Mouse (Mus musculus) liver, postnatal 0 days (tissue): ENCODE results near the gene Rad9b. TPM values are rescaled to one million over a fixed set of nuclear protein-coding genes. Genes with fewer than 3 reads are reported as not detected.
"Not testable (repeated sequence)": the region's sequence is repeated elsewhere in the genome, so short reads cannot be mapped to it uniquely, and the experiment has no call there.

Source experiments
- ATAC-seq: fragments of 200-750 bp; cut with Nextera tagmentation; 2 replicates; pipeline ENCODE4 v1.8.0; 2017; ENCODE audit warnings: mild to moderate bottlenecking, moderate library complexity
- DNase-seq: peaks from one replicate; pipeline ENCODE4 v3.0.0-alpha.2; 2016
- H3K27ac ChIP-seq: fragments of 300-500 bp; sonication (generic); 2 replicates; pipeline ENCODE4 v1.5.1; 2014; ENCODE audit warnings: antibody characterized with exemption, moderate library complexity, mild to moderate bottlenecking, low read depth
- H3K27me3 ChIP-seq: fragments of 300-500 bp; sonication (generic); 2 replicates; pipeline ENCODE4 v1.6.1; 2014; ENCODE audit warnings: low read length, control low read depth, mixed read lengths; ENCODE audit not compliant: insufficient read depth
- H3K36me3 ChIP-seq: fragments of 300-500 bp; sonication (generic); replicated peaks from 2 replicates; pipeline ENCODE4 v1.6.1; 2014; ENCODE audit warnings: mild to moderate bottlenecking, control low read depth, low read length, moderate library complexity, mixed read lengths; ENCODE audit not compliant: insufficient read depth
- H3K4me1 ChIP-seq: fragments of 300-500 bp; sonication (generic); 2 replicates; pipeline ENCODE4 v1.6.1; 2014; ENCODE audit warnings: antibody characterized with exemption, mild to moderate bottlenecking, control low read depth; ENCODE audit not compliant: insufficient read depth
- H3K4me2 ChIP-seq: fragments of 300-500 bp; sonication (generic); 2 replicates; pipeline ENCODE4 v1.6.1; 2014; ENCODE audit warnings: low read depth, mild to moderate bottlenecking, low read length, moderate library complexity, mixed read lengths
- H3K4me3 ChIP-seq: fragments of 300-500 bp; sonication (generic); 2 replicates; pipeline ENCODE4 v1.5.1; 2014; ENCODE audit warnings: low read depth, low read length
- H3K9ac ChIP-seq: fragments of 300-500 bp; sonication (generic); replicated peaks from 2 replicates; pipeline ENCODE4 v1.6.1; 2014; ENCODE audit warnings: mild to moderate bottlenecking, moderate library complexity
- H3K9me3 ChIP-seq: fragments of 300-500 bp; sonication (generic); 2 replicates; pipeline ENCODE4 v1.6.1; 2016; ENCODE audit warnings: mild to moderate bottlenecking, control low read depth, low read length, mixed read lengths
- CTCF ChIP-seq: sonication (generic); IDR thresholded peaks from 2 replicates; pipeline ENCODE4 v1.5.1; 2016; ENCODE audit warnings: antibody characterized with exemption, low read depth
- EP300 ChIP-seq: IDR thresholded peaks from 2 replicates; pipeline ENCODE4 v1.6.1; 2016; ENCODE audit warnings: antibody characterized with exemption, low read depth, mild to moderate bottlenecking
- WGBS: fragments of 180-500 bp; shearing (Covaris S2); extraction: QIAGEN DNeasy Blood & Tissue Kit; methylation state at CpG from one replicate; pipeline ENCODE4 v1.1.7; 2014; ENCODE audit not compliant: insufficient replicate concordance; 5-methylcytosine and 5-hydroxymethylcytosine counted together
- polyA plus RNA-seq: library from polyadenylated mRNA; unstranded; fragments of >200 nt; fragmentation: Nextera tagmentation; extraction: Ambion mirVana; gene quantifications from 2 replicates; pipeline ENCODE4 v1.2.1, GENCODE M21; 2015

The Rad9b gene
- polyA plus RNA-seq, 1 experiment from 2014 or later = 3.0 TPM

GRCm38 (mm10) chr5:122325477-122325876 is 28.6 kb downstream of the Rad9b start:
- no peaks in the 10 kb centered on the region for H3K27me3 ChIP-seq
- ATAC-seq (no peak), DNase-seq (no peak)
- H3K27ac ChIP-seq = no peak overlapping the region
- no peak overlapping the region for H3K4me2 ChIP-seq
- no peaks in the 10 kb centered on the region for H3K9me3 ChIP-seq
- TF ChIP-seq CTCF (no peak), EP300 (no peak)
- 86% methylated on average over 8 of the region's 8 CpGs for WGBS
- no peak overlapping the region for H3K4me3 ChIP-seq
- 0 out of 2 replicates have a peak, but pooled peaks cover 2% of the 10 kb centered on the region for H3K4me1 ChIP-seq
- H3K36me3 ChIP-seq = peaks cover 30% of the 10 kb centered on the region
- H3K9ac ChIP-seq = no peak overlapping the region

GRCm38 (mm10) chr5:122324608-122325431 is 29.2 kb downstream of the Rad9b start:
- Histone ChIP-seq H3K9me3 (no peaks in the 10 kb centered on the region), H3K9ac (no peak overlapping the region), H3K27ac (no peak overlapping the region), H3K27me3 (no peaks in the 10 kb centered on the region), H3K4me3 (no peak overlapping the region), H3K4me2 (no peak overlapping the region), H3K36me3 (peaks cover 35% of the 10 kb centered on the region), H3K4me1 (0 out of 2 replicates have a peak, but pooled peaks cover 1% of the 10 kb centered on the region)
- no peak for TF ChIP-seq EP300
- TF ChIP-seq CTCF = no peak
- DNase-seq (no peak), ATAC-seq (no peak)
- 85% methylated on average over 23 of the region's 23 CpGs for WGBS

- WGBS = 84% methylated on average over 8 of the region's 8 CpGs
- Histone ChIP-seq H3K9ac (no peak overlapping the region), H3K9me3 (no peaks in the 10 kb centered on the region), H3K27me3 (no peaks in the 10 kb centered on the region), H3K4me2 (no peak overlapping the region), H3K36me3 (peaks cover 35% of the 10 kb centered on the region), H3K27ac (no peak overlapping the region), H3K4me1 (no peaks in the 10 kb centered on the region), H3K4me3 (no peak overlapping the region)
- ATAC-seq (no peak), DNase-seq (no peak)
- TF ChIP-seq CTCF (no peak), EP300 (no peak)
Observed at GRCm38 (mm10) chr5:122323523-122323922, 30.5 kb downstream of the Rad9b start.

GRCm38 (mm10) chr5:122320205-122320781 is 33.7 kb downstream of the Rad9b start:
- no peaks in the 10 kb centered on the region for H3K9me3 ChIP-seq
- no peaks in the 10 kb centered on the region for H3K27me3 ChIP-seq
- H3K4me2 ChIP-seq = no peak overlapping the region
- TF ChIP-seq EP300 (no peak), CTCF (no peak)
- no peak overlapping the region for H3K27ac ChIP-seq
- H3K4me3 ChIP-seq = no peak overlapping the region
- peaks cover 41% of the 10 kb centered on the region for H3K36me3 ChIP-seq
- peaks cover 8% of the 10 kb centered on the region for H3K4me1 ChIP-seq
- DNase-seq (no peak), ATAC-seq (no peak)
- WGBS = 75% methylated on average over 12 of the region's 12 CpGs
- no peak overlapping the region for H3K9ac ChIP-seq

GRCm38 (mm10) chr5:122319474-122320204 is 34.4 kb downstream of the Rad9b start:
- H3K9me3 ChIP-seq = no peaks in the 10 kb centered on the region
- H3K4me1 ChIP-seq = peaks cover 13% of the 10 kb centered on the region
- H3K9ac ChIP-seq = no peak overlapping the region
- WGBS = 83% methylated on average over 14 of the region's 14 CpGs
- H3K4me2 ChIP-seq = no peak overlapping the region
- TF ChIP-seq CTCF (no peak), EP300 (no peak)
- H3K4me3 ChIP-seq = no peak overlapping the region
- H3K36me3 ChIP-seq = peaks cover 41% of the 10 kb centered on the region
- ATAC-seq (no peak), DNase-seq (no peak)
- no peaks in the 10 kb centered on the region for H3K27me3 ChIP-seq
- H3K27ac ChIP-seq = no peak overlapping the region

- H3K27ac ChIP-seq = not testable (repeated sequence)
Observed at GRCm38 (mm10) chr5:122318976-122319375, 35.1 kb downstream of the Rad9b start.

More at GRCm38 (mm10) chr5:122318976-122319375, 35.1 kb downstream of the Rad9b start:
- not testable (repeated sequence) for H3K27me3 ChIP-seq, DNase-seq, H3K4me2 ChIP-seq, ATAC-seq, H3K4me3 ChIP-seq, H3K9ac ChIP-seq, H3K9me3 ChIP-seq
- peaks cover 19% of the 10 kb centered on the region for H3K4me1 ChIP-seq
- WGBS = 85% methylated on average over 3 of the region's 3 CpGs
- peaks cover 47% of the 10 kb centered on the region for H3K36me3 ChIP-seq
